Mouse (Mus musculus) c-Kit-positive CD71-negative TER-119-negative erythroid progenitor cells, embryonic 14.5 days (primary cell): Measurements from ENCODE around the gene Sdhaf3.
A peak's percentile ranks its signal among the peaks of the same experiment; 100 is the strongest.
"Not testable (repeated sequence)": the region's sequence is repeated elsewhere in the genome, so short reads cannot be mapped to it uniquely, and the experiment has no call there.

ENCODE experiments used
- DNase-seq: peaks from one replicate; pipeline ENCODE4 v3.0.0-alpha.2; 2013; ENCODE audit warnings: low read depth

Gene Sdhaf3

GRCm38 (mm10) chr6:6955764-6956561, at the start of gene Sdhaf3:
Sdhaf3 (plus strand) TSS chr6:6956004.
- DNase-seq, result peak; percentile 93

DNA sequence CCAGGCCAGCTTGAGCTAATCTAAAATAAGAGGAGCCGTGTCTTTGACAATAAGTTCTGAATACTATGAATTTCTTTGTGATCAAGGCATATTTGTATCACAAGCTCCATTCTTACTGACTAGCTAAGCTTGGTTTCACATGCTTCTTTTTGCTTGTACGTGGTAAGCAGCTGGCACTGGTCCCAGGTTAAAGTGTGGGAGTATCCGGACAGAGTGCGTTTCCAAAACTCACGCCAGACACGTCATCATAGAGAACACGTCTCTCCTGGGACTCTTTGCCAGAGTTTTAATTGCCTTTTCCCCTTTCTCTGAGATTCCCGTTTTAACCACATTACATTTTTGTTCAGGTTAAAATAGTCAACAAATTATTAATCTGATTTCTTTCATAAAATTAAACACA, 46.2 kb upstream of the Sdhaf3 start:
- no peak for DNase-seq

DNA sequence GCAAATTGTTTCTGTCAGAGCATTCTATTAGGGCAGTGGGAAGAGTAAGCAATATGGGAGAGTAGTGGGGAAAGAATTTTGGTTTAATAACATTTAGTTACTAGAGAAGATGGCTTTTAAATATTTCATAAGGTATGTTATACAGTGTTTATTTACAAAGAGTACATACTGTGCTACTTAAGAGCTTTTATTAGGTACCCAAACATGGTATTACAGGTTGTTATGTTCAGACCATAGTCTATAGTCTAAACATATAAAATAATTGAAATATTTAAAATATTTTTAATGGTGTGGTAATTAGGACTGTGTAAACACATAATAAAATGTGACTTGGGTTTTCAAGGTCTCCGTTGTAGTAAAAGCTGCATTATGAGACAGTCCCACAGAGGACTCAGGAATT, 41.5 kb upstream of the Sdhaf3 start:
- no peak for DNase-seq

GRCm38 (mm10) chr6:6914849-6915525, 40.8 kb upstream of the Sdhaf3 start:
- peak; percentile 23 for DNase-seq

DNA sequence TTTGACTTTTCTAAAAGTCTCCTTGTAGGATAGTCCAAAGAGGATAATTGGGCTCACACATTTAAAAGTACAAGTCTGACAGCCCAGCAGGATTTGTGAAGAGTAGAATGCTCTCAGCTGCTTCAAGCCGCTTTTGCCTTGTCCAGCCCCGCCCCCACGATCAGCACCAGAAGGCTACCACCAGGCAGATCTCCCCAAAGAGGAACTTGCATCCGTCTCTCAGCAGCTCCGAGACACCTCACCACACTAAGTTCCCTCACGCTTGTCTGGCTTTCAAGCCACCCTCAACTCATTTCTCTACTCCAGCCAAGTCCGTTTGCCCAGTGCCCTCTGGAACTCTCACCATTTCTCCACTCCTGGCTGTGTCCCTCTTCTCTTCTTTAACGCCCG, 40.3 kb upstream of the Sdhaf3 start:
- DNase-seq, result peak; percentile 14

- no peak for DNase-seq
Measured at GRCm38 (mm10) chr6:6917334-6917733, 38.5 kb upstream of the Sdhaf3 start.

DNA sequence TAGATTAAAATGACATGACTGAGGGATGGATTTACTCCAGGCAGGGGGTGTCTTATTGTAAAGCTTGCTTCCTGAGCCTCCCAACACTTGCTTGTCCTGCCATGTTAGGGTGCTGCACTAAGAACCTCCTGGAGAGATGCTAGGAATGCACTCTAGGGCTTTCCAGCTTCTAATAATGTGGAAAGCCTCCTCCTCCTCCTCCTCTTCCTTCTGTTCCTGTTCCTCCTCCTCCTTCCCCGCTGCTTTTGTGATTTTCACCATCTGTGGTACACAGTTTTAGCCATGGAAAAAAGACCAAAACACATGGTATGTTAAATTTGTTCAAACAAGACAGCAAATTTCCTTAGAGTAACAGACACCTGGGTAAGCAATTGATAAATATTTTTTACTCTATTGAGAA, 30.5 kb upstream of the Sdhaf3 start:
- no peak for DNase-seq

GRCm38 (mm10) chr6:6930831-6931230, 25.0 kb upstream of the Sdhaf3 start:
- DNase-seq, result no peak

- no peak for DNase-seq
Measured at GRCm38 (mm10) chr6:6931507-6931906, 24.3 kb upstream of the Sdhaf3 start.

DNA sequence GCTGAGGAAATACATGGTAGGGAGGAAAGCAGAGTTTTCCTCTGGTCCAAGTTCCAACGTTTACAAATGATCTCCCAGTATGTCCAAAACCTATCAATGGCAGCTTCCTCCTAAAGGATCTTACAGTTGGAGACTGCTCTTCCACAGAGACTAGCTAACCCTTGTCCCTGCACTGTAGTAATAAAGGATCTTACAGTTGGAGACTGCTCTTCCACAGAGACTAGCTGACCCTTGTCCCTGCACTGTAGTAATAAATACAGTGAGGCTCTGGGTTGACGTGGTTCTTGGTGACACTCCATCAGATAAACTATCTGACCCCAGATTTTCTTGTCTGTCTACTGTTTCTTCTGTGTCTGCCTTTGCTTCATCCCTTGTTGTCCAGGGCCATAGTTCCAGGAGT, 15.0 kb upstream of the Sdhaf3 start:
- DNase-seq, result no peak

DNA sequence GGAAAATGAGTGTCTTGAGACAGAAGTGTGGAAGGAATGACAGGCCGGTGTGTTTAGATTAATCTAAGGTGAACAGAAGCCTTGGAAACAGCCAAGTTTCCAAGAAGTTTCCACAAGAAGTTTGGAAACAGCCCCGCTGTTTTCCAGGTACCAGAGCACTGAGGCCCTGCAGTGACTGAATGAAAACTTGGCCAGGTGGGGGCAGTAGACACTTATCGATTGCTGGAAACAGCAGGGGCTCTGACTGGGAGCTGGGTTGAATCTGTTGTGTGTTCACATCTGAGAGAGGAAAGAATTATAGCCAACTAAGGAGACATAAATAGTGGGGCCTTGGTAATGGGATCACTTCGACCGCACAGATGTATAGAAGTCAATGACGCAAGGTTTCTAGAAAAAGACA, 13.0 kb upstream of the Sdhaf3 start:
- no peak for DNase-seq

GRCm38 (mm10) chr6:6947650-6948049, 8.2 kb upstream of the Sdhaf3 start:
- no peak for DNase-seq

DNA sequence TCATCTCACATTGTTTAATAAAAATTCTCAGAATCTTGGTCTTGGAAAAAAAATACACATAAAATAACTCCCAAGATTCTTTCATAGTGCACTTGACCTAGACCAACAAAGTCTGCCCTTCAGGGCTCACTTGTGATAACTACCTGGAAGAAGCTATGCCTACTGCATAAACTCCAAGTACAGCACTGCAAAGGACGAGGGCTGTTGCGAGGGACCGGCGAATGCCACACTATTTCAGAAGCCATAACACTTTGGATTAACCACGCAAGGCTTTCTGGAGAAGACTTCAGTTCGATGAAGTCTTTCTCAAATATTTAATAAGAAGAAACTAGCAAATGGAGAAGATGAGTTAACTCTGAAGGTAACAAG, 425 bp upstream of the Sdhaf3 start:
- peak; percentile 2 for DNase-seq

- not testable (repeated sequence) for DNase-seq
Measured at GRCm38 (mm10) chr6:6959234-6959633, 3.4 kb downstream of the Sdhaf3 start.

DNA sequence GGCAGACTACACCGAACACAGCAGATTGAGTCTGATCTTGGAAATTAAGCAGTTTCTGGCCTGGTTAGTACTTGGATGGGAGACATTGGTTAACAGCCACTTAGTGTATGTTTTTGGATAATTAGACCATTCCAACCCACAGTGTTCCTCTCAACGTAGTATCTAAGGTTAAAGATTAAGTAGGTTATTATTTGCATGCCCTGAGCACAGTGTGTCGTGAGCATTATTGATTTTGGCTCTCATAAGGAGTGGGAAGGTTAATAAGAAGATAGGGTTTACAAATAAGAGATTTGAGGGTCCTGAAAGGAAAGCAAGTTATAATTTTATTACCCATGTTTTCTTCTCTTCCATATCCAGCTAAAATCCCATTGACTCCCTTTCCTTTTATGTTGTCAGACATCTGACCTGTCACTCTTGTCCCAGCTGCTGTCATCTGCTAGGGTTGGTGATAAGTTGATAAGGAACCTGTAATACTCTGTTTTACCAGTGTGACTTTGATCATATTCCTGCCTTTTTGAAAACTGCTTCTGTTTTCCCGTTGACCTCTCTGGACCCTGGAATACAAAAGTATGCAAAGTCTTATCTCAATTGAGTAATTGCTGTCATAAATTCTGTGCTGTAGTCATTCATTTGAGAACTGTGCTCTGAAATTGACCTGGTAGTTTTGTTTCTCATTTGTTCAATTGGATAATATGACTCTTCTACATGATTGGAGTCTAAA, 41.6 kb downstream of the Sdhaf3 start:
- no peak for DNase-seq

DNA sequence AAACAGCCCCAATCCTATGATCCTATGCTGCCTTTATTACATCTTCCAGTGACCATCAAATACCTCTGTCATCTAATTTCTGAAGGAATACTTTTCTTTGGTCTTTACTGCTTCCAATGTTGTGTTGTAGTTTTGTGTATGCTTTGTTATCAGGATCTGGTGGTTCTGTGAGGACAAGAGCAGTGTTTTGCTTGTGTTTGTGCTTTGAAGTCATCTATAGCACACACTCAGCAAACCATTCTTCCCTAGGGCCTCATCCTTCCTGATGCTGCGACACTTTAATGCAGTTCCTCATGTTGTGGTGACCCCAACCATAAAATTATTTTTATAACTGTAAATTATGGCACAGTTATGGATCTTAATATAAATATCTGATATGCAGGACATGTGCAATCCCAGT, 42.2 kb downstream of the Sdhaf3 start:
- DNase-seq, result no peak

- no peak for DNase-seq
Measured at GRCm38 (mm10) chr6:6999015-6999414, 43.2 kb downstream of the Sdhaf3 start.

DNA sequence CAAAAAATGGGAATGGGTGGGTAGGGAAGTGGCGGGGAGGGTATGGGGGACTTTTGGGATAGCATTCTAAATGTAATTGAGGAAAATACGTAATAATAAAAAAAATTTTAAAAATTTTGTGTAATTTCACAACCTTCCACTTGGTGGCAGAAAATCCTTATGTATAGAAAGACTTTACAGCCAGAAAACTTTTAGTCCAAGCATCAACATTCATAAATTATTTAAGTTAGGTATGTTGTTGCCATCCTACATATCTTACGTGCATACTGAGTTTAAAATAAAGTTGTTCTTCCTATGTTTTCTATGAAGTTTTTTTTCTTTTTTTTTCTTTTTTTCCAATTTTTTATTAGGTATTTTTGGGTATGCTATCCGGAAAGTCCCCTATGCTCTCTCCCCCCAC, 47.3 kb downstream of the Sdhaf3 start:
- no peak for DNase-seq

DNA sequence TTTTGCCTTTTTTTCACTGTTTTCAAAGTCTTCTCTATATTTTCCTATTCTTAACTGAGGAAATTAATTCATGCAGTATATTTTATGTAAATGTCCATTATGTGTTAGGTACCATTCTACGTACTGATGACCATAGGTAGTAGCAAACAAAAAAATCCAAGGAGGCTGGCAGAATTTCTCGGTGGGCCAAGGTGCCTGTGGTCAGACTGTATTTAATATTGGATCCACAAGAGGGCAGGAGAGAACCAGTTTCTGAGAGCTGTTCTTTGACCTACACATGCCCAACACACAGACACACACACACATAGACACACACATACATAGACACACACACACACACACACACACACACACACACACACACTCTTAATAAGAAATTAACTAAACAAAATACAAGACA, 48.2 kb downstream of the Sdhaf3 start:
- DNase-seq, result no peak

DNA sequence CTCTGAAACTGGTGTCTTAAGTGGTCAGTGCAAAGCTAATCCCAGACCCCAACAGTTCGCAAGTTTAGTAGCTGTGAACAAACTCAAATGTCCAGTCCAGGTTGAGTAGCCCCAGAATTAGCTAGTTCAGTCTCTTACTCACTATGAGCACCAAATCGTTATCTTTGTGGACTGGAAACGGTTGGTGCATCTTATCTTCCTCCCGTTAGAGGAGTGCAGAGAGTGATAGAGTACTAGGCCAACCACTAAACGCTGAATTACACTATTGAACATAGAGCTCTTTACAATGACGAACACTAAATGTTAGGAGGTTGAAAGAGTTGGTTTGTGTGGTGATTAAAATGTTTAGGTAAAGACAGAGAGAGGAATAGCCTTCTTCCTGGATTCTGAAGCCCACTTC, 82.3 kb downstream of the Sdhaf3 start:
- DNase-seq, result no peak

- no peak for DNase-seq
Measured at GRCm38 (mm10) chr6:7038835-7039234, 83.0 kb downstream of the Sdhaf3 start.

- no peak for DNase-seq
Measured at GRCm38 (mm10) chr6:7041912-7042311, 86.1 kb downstream of the Sdhaf3 start.

- DNase-seq, result no peak
Measured at GRCm38 (mm10) chr6:7062819-7063218, 107.0 kb downstream of the Sdhaf3 start.
